Mouse (Mus musculus): ENCODE measurements around the gene Rdm1. TPM values are rescaled to one million over a fixed set of nuclear protein-coding genes. Genes with fewer than 3 reads are reported as not detected.
A peak's percentile ranks its signal among the peaks of the same experiment; 100 is the strongest.
"Not testable (repeated sequence)": the region's sequence is repeated elsewhere in the genome, so short reads cannot be mapped to it uniquely, and the experiment has no call there.

The Rdm1 gene
- polyA plus RNA-seq, 1 experiment from 2014 or later = 47.8 TPM

GRCm38 (mm10) chr11:101618596-101618995 is 8.4 kb upstream of the Rdm1 start:
- 88% methylated on average over 3 of the region's 3 CpGs for WGBS
- 0 out of 2 replicates have a peak overlapping the region, but pooled peaks have one; percentile 33 for H3K27ac ChIP-seq
- H3K4me2 ChIP-seq = no peak overlapping the region
- no peaks in the 10 kb centered on the region for H3K9me3 ChIP-seq
- H3K4me3 ChIP-seq = no peak overlapping the region
- peaks cover 14% of the 10 kb centered on the region for H3K4me1 ChIP-seq
- no peak overlapping the region for H3K9ac ChIP-seq
- ATAC-seq (ENCODE audit: insufficient number of reproducible peaks, low FRiP score, low TSS enrichment, low read depth) = no peak
- no peaks in the 10 kb centered on the region for H3K36me3 ChIP-seq
- no peaks in the 10 kb centered on the region for H3K27me3 ChIP-seq

- H3K9me3 ChIP-seq; H3K4me2 ChIP-seq; H3K4me3 ChIP-seq; H3K9ac ChIP-seq; H3K27me3 ChIP-seq; H3K27ac ChIP-seq; H3K36me3 ChIP-seq; ATAC-seq (ENCODE audit: insufficient number of reproducible peaks, low FRiP score, low TSS enrichment, low read depth): not testable (repeated sequence)
- peaks cover 14% of the 10 kb centered on the region for H3K4me1 ChIP-seq
- WGBS = 79% methylated on average over 11 of the region's 11 CpGs
These were observed 6.9 kb upstream of the Rdm1 start for GRCm38 (mm10) chr11:101620022-101620655.

GRCm38 (mm10) chr11:101626649-101626994 is 373 bp upstream of the Rdm1 start:
- ATAC-seq (ENCODE audit: insufficient number of reproducible peaks, low FRiP score, low TSS enrichment, low read depth) = no peak
- Histone ChIP-seq H3K4me3 (peak overlapping the region; percentile 54), H3K27me3 (no peaks in the 10 kb centered on the region), H3K9ac (peak overlapping the region; percentile 26; the same call in 1 of the 2 replicates), H3K9me3 (no peaks in the 10 kb centered on the region), H3K4me2 (peak overlapping the region; percentile 64), H3K27ac (peak overlapping the region; percentile 99), H3K36me3 (0 out of 2 replicates have a peak, but pooled peaks cover 3% of the 10 kb centered on the region), H3K4me1 (0 out of 2 replicates have a peak, but pooled peaks cover 5% of the 10 kb centered on the region)
- WGBS = 4% methylated on average over 8 of the region's 8 CpGs

- H3K4me3 ChIP-seq = peak overlapping the region; percentile 54
- peak overlapping the region; percentile 99 for H3K27ac ChIP-seq
- H3K9ac ChIP-seq = peak overlapping the region; percentile 58
- H3K36me3 ChIP-seq = 0 out of 2 replicates have a peak, but pooled peaks cover 6% of the 10 kb centered on the region
- ATAC-seq (ENCODE audit: insufficient number of reproducible peaks, low FRiP score, low TSS enrichment, low read depth) = no peak; the same call in 1 of the 2 replicates
- no peaks in the 10 kb centered on the region for H3K27me3 ChIP-seq
- under 1% methylated on average over 33 of the region's 33 CpGs for WGBS
- peak overlapping the region; percentile 64 for H3K4me2 ChIP-seq
- H3K9me3 ChIP-seq = no peaks in the 10 kb centered on the region
- H3K4me1 ChIP-seq = 0 out of 2 replicates have a peak, but pooled peaks cover 5% of the 10 kb centered on the region
These were observed 1.0 kb downstream of the Rdm1 start for GRCm38 (mm10) chr11:101627857-101628559.

- ATAC-seq (ENCODE audit: insufficient number of reproducible peaks, low FRiP score, low TSS enrichment, low read depth) = not testable (repeated sequence)
These were observed 1.9 kb downstream of the Rdm1 start for GRCm38 (mm10) chr11:101628733-101629417.

GRCm38 (mm10) chr11:101635660-101636059 is 8.7 kb downstream of the Rdm1 start:
- no peak for ATAC-seq (ENCODE audit: insufficient number of reproducible peaks, low FRiP score, low TSS enrichment, low read depth)
- no peak overlapping the region for H3K4me2 ChIP-seq
- no peaks in the 10 kb centered on the region for H3K9me3 ChIP-seq
- H3K27me3 ChIP-seq = no peaks in the 10 kb centered on the region
- peaks cover 26% of the 10 kb centered on the region for H3K36me3 ChIP-seq
- 76% methylated on average over 10 of the region's 10 CpGs for WGBS
- H3K4me3 ChIP-seq = no peak overlapping the region
- H3K27ac ChIP-seq = no peak overlapping the region
- H3K4me1 ChIP-seq = no peaks in the 10 kb centered on the region
- no peak overlapping the region for H3K9ac ChIP-seq

More at GRCm38 (mm10) chr11:101628733-101629417, 1.9 kb downstream of the Rdm1 start:
- not testable (repeated sequence) for H3K27ac ChIP-seq, H3K27me3 ChIP-seq, H3K9me3 ChIP-seq, H3K4me1 ChIP-seq, H3K9ac ChIP-seq, H3K36me3 ChIP-seq
- peak overlapping the region; percentile 54 for H3K4me3 ChIP-seq
- 68% methylated on average over 4 of the region's 5 CpGs for WGBS
- H3K4me2 ChIP-seq = peak overlapping the region; percentile 64; the same call in 1 of the 2 replicates

- H3K9me3 ChIP-seq = no peaks in the 10 kb centered on the region
- H3K27me3 ChIP-seq = no peaks in the 10 kb centered on the region
- no peak overlapping the region for H3K4me3 ChIP-seq
- 0 out of 2 replicates have a peak, but pooled peaks cover 2% of the 10 kb centered on the region for H3K4me1 ChIP-seq
- 90% methylated on average over 4 of the region's 4 CpGs for WGBS
- H3K9ac ChIP-seq = no peak overlapping the region
- H3K4me2 ChIP-seq = no peak overlapping the region
- no peak overlapping the region for H3K27ac ChIP-seq
- no peak for ATAC-seq (ENCODE audit: insufficient number of reproducible peaks, low FRiP score, low TSS enrichment, low read depth)
- H3K36me3 ChIP-seq = peaks cover 12% of the 10 kb centered on the region
These were observed 12.8 kb downstream of the Rdm1 start for GRCm38 (mm10) chr11:101639761-101640160.

- H3K9ac ChIP-seq, H3K36me3 ChIP-seq, H3K9me3 ChIP-seq, H3K27me3 ChIP-seq, H3K4me1 ChIP-seq: not testable (repeated sequence)
- 4% methylated on average over 53 of the region's 53 CpGs for WGBS
- peak; percentile 66 for ATAC-seq (ENCODE audit: insufficient number of reproducible peaks, low FRiP score, low TSS enrichment, low read depth)
- peak overlapping the region; percentile 85 for H3K27ac ChIP-seq
- H3K4me2 ChIP-seq = peak overlapping the region; percentile 45
- peak overlapping the region; percentile 41 for H3K4me3 ChIP-seq
These were observed 14.1 kb downstream of the Rdm1 start for GRCm38 (mm10) chr11:101640857-101641709.

GRCm38 (mm10) chr11:101641710-101642642 is 15.0 kb downstream of the Rdm1 start:
- not testable (repeated sequence) for H3K9ac ChIP-seq, H3K9me3 ChIP-seq, H3K36me3 ChIP-seq, H3K4me3 ChIP-seq, H3K4me1 ChIP-seq, H3K27me3 ChIP-seq
- H3K4me2 ChIP-seq = peak overlapping the region; percentile 45; the same call in 1 of the 2 replicates
- ATAC-seq (ENCODE audit: insufficient number of reproducible peaks, low FRiP score, low TSS enrichment, low read depth) = peak; percentile 85
- peak overlapping the region; percentile 85 for H3K27ac ChIP-seq
- WGBS = 6% methylated on average over 14 of the region's 26 CpGs

- no peak overlapping the region for H3K9ac ChIP-seq
- H3K27me3 ChIP-seq = no peaks in the 10 kb centered on the region
- H3K4me1 ChIP-seq = 0 out of 2 replicates have a peak, but pooled peaks cover 2% of the 10 kb centered on the region
- ATAC-seq (ENCODE audit: insufficient number of reproducible peaks, low FRiP score, low TSS enrichment, low read depth) = no peak
- H3K36me3 ChIP-seq = no peaks in the 10 kb centered on the region
- 44% methylated on average over 5 of the region's 5 CpGs for WGBS
- no peaks in the 10 kb centered on the region for H3K9me3 ChIP-seq
- no peak overlapping the region for H3K4me3 ChIP-seq
- no peak overlapping the region for H3K4me2 ChIP-seq
- peak overlapping the region; percentile 74 for H3K27ac ChIP-seq
These were observed 15.9 kb downstream of the Rdm1 start for GRCm38 (mm10) chr11:101642931-101643330.

Measured in limb, embryonic 15.5 days (tissue).